Mouse (Mus musculus) ES-CJ7 (cell line): ENCODE measurements at regions not wholly inside any gene's neighbourhood (a gene's known extent, or its start where the extent isn't known, plus 50 kb on each side); places are given as distances from the start of the nearest gene placed in this dataset.

Source experiments
- DNase-seq: peaks from one replicate; pipeline ENCODE4 v3.0.0; 2011; ENCODE audit warnings: low read depth, low spot score

DNA sequence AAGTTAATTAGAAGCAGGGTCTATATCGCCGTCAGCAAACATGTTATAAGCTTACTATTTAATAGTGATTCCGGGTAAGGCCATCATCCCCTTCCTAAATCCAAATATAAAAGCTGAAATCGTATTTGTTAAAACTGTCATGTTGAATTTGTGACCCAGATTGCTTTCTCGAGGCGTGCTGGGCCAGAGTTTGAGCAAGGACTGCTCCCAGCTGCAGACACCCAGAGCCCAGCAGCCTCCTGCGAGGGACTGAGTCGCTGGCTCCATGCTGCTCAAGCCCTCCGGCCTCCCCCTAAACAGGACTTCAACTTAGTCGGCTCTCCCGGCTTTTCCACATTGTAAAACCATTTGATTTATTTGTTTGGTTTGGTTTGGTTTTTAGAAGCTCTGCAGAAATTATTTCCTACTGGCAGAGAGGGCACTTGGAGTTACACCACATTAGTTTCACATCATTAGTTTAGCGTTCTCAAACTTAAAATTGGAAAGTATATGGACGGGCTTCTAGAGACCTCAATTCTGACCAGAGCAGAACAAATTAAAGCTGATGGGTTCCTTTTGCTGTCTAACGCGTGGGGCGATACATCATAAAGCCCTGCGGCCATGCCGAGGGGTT, 126.4 kb upstream of the Pitx1 start:
- DNase-seq, result no peak

DNA sequence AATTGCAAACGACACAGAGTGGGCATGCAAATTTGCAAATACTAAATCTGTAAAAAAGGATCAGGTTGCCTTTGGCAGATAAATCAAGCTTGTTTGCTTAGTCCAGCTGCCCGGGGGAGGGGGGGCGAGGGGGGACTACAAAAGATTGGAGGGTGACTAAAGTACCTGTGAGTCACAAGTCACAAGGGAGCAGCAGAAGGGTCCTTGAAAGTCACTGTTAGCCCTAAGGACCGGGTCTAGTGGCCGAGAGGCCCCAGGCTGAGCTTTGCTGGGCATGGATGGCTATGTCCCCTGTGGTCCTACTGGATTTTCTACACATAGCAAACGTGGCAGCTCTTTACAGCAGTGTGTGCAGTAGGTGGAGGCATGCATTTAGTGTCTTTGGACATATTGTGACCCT, 118.4 kb upstream of the Pitx1 start:
- DNase-seq, result no peak

DNA sequence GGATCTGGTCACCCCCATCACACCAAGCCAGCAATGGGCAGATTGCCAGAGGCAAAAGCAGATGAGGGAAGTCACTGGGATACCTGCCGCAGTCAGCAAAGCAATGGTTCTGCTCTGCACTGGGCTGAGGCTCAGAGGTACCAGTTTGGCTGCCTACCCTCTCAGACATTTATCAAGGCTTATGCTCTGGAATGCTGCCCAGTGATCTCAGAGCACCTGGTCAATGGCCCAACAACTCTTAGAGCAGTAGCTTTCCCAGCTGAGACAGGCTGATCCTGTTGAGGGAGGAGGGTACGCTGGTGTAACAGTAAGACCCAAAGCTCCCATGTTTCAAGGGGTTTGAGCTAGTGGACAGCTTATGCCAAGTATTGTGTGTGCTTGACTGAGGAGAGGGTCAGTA, 117.4 kb upstream of the Pitx1 start:
- no peak for DNase-seq

DNA sequence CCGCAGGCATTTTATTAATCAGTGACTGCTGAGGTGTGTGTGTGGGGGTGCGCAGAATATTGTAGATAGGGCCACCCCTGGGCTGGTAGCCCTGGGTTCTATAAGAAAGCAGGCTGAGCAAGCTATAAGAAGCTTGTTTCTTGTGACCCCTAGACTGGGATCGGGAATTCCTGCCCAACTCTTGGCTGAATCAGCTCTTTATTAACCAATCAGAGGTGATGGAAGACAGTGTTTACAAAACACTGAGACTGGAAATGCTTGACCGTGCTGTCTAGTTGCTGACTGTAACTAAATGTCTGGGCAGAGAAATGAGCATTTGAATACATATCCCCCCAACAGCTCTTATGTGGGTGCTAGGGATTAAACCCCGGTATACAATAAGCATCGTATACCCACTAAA, 114.8 kb upstream of the Pitx1 start:
- DNase-seq, result no peak

DNA sequence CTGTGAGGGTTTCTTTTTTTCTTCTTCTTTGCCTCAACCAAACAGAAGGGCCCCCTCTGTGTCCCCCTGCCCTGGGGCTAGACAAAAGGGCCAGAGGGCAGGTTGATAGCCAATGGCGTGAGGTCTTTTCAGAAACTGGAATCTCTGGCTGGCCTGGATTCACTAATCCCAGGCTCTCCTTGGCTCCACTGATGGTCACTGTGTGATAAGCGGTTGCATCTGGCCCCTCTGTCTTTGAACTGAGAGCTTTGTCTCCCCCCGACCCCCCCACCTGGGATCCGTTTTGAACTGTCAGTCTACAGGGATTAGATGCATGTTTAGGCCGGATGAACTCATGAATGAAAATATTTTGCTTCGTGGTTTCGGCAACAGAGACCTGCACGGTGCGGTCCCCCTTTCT, 112.6 kb upstream of the Pitx1 start:
- DNase-seq, result no peak

DNA sequence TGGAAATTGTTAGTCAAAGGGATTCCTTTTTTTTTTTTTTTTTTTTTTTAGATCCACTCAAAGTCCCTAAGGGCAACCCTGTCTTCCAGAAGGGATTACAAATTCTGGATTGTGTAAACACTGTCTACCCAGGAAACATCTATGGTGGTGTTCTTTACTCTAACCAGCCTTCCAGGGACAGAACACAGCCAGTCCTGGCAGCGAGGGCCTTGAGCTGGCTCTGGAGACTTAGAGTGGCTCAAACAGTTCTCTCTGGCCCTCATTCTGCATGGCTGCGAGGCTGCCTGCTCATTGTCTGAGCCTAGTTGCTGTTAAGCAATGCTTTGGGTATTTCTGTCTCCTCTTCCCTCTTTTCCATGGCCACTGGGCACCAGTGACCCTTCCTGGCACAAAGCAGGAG, 112.2 kb upstream of the Pitx1 start:
- DNase-seq, result no peak

DNA sequence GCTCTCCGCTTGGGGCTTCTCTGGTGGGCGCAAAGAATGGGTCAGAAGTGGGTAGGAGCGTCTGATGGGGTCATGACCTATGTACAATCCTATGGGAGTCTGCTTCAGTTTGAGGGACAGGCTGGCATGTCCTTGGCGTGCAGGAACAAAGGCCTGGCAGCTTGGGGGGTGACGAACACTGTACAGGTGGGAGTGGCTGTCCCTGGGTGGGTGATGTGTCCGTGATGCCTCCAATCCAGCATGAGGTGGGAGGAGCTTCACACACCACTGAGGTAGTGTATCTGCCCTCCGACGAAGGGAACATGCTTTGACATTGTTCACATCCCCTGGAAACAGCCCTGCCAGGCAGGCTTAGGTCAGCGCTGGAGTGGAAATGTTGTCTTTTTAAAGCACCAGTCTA, 101.4 kb upstream of the Pitx1 start:
- no peak for DNase-seq

DNA sequence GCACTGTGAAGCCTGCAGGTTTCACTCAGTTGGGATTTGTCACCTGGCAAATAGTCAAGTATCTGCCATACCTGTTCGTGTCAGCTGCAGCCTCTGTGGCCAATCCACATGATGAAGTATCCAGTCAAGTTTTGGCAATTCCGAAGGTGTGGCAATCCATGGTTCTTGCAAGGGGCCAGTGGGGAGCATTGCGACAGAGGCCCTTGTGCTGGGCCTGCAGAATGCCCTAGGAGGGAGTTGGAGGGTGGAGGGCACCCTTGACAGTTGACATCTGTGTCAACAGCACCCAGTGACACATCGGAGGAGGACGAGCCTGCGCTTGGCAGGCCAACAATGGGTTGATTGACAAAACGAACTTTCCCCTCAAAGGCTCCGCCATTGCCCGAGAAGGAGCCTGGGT, 101.0 kb upstream of the Pitx1 start:
- no peak for DNase-seq

DNA sequence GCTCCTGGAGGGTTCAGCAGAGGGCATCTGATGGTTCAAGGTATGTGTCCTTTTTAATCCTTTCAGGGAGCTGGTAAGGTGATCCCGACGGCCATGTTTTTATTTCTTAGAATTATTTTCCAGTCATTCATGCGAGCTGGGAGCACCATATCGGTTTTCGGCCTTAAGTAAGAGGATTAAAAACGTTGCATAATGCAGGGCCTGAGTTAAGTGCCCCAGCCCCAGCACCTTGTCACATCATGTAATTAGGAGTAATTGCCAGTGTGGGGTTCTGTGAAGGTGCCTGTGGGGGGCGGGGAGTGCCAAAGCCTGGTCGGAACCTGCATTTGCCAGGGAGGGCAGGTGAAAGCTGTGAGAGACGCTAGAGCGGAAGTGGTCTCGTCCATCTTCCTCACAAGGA, 94.6 kb upstream of the Pitx1 start:
- no peak for DNase-seq

DNA sequence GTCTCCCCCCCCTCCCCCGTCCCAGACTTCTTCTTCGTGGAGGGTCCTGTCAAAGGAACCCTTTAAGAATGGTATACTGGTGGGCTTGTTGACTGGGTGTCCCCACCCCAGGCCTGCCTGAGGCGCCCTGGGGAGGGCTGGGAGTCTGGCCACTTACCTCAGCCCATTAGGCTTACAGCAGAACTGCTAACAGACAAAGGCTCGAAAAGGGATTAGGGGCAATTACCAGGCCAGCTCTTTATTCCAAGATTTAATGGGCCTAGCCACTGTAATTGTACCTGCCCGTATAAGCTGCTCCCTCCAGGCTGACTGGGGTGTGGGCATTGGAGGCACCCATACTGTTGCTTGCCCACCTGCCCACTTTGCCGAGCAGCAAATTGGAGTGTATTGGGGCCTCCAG, 93.8 kb upstream of the Pitx1 start:
- DNase-seq, result no peak

DNA sequence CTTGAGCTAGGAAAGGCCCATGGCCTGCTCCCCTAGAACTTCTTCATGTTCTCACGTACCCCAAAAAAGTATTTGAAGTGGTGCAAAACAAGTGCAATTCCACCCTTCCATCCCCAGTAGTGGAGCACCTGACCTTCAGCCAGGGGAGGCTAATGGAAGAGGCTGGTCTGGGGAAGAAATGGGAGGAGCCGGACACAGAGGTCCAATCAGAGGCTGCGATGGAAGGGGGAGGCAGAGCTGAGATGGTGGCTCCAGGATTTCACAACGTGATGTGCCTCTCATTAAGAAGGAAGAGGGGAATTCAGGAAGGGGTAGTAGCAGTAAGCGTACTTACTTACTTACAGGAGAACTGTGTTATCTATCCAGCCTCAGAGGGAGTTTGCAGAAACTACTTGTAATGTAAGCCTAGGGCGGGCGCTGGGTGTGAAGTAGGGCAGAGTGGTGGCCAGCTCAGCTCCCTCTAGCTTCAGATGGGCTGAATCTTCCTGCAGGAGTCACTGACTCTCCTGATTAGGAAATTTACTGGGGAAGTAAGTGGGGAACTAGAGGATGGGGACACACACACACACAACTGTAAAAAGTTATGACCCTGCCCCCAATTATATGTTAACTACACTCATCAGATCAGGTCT, 87.6 kb upstream of the Pitx1 start:
- peak; percentile 25 for DNase-seq

DNA sequence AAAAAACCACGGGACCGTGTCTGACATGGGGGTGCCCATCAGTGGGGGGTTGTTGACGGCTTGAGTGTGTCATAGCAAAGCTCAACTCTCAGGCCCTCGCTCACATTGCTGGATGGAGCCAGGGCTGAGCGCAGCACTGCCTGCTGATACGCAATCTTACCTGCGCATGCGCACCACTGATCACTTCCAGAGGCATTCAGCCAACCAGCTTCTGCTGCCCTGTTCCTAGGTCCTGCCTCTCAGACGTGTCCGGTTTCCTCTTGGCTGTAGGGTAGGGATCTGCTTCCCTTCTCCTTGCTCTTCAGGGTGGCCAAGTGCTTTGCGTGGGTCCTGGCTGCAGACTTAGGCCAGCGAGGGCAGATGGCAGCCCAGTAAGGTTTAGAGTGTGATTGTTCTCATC, 81.3 kb upstream of the Pitx1 start:
- DNase-seq, result no peak

DNA sequence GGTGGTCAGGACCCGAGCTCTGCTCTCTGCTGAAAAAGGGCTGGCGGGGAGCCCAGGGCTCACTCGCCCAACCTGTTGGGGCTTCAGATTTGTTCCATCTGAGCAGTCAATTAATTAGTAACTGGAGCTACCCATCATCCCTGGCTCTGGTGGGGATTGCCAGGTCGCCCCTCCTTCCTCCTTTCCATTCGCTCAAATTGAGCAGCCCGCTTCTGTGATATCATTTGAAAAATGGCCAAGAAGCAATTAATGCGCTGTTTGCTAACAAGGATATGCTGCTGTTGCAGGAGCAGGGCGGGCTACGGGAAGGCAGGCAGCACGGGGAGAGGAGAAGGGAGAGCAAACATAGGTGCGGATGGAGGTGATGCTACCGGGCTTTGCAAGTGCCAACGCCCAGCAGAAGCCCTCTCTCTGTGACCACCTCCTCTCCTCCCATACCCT, 76.3 kb upstream of the Pitx1 start:
- DNase-seq, result no peak

DNA sequence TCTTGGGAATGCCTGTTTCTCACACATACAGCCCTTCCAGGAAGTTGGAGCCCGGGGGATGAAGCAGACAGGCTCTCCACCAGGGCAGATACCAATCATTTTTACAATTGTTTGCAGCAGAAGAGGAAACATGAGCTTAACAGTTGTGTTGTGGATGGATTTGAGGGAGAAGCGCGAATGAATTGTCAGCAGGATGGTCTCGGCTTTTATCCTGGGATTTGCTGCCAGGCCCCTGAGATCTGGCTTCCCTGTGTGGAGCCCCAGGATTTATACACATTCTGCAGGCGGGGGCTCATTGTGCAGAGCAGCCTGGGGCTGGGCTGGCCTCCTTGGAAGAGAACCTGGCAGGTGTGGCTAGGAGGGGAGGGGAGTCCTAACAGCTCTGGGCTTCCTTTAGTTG, 73.9 kb upstream of the Pitx1 start:
- DNase-seq, result no peak

DNA sequence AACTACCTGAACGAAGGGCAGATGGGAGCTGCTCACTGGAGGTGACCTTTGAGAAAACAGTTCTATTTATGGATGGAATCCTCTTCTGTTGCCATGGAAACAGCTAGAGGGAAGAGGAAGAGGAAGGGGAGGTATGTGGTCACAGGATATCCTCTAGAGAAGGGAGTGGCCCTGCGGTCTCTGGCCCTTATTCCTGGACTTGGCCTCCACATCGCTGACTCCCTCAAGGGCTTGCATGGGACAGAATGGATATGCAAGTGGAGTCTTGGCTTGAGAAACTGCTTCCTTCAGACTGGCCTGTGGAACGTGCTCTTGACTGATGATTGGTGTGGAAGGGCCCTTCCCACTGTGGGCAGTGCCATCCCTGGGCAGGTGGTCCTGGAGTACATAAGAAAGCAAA, 68.9 kb upstream of the Pitx1 start:
- no peak for DNase-seq

DNA sequence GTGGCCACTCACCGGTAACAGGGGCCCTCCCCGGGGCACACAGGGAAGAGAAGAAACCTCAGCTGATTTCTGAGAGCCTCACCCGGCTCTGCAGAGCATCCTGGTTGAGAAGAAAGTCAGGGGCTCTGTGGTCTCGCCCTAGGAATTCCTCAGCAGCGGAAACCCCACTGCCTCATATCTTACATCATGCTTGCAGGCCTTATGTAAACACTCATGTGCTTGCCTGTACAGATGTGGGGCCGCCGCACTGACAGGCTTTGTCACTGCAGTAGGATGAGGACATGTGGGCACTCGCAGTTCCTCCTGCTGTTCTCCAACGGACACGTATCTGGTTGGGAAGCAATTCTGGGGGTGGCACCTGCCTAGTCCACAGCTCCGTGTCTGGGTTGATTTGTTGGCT, 66.3 kb upstream of the Pitx1 start:
- no peak for DNase-seq

DNA sequence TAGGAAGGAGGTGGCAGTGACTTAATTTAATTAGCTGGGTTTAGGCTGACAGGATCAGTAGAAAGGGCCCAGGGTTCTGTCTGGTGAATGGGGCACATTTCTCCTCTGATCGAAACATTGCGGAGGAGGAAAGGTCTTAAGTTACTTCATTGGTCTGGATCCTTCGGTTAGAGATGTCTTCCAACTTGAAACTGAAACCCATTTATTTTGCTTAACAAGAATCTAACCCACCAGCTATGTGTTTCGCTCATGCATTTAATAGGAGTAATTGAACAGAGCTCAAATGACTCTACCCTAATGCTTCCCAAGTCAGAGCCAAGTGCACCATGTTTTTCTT, 64.2 kb upstream of the Pitx1 start:
- no peak for DNase-seq

DNA sequence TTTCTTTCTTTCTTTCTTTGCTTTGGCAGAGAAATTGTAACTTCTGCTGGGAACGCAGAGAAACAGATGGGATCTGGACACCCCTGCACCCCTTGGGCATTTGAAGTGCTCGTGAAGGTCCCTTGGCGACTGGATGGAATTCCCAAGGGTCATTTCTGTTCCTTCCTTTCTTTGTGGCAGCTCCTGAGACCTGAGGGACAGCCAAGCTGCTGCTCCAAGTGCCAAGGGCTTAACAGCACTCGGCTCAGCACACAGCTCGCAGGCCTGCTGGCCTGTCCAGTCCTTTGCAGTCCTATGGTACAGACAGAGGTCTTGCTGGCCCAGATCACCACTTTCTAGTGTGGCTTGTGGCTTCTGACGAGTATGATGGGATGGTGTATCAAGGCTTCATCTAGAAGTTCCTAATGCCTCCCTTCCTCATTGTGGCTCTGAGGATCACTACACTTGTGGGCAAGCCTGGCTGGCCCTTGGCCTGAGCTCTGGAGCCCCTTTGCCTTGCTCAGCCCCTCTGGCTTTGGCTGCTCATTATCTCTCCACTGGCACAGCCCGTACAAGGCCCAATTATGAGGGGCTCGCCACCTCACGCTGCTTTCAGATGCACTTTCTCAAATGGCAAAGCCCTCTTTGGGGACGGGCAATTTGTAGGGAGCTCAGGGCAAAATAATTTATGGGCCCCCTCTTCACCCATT, 63.7 kb upstream of the Pitx1 start:
- DNase-seq, result no peak

DNA sequence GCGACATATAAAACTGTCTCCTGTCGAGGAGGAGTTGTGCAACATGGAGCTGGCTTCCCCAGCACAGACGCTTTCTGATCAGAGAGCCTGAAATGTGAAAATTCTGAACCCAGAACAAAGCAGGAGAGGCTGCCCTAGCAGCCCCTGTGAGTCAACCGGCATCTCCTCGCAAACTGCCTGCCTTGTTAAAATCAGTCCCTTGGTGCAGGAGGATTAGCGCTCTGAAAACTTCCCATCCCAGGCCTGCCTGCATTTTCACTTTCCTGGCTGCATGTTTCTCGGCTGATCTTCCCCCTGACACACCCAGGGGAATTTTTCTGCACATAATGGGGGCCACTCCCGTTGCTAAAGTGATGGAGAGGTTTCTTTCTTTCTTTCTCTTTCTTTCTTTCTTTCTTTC, 63.0 kb upstream of the Pitx1 start:
- DNase-seq, result no peak

DNA sequence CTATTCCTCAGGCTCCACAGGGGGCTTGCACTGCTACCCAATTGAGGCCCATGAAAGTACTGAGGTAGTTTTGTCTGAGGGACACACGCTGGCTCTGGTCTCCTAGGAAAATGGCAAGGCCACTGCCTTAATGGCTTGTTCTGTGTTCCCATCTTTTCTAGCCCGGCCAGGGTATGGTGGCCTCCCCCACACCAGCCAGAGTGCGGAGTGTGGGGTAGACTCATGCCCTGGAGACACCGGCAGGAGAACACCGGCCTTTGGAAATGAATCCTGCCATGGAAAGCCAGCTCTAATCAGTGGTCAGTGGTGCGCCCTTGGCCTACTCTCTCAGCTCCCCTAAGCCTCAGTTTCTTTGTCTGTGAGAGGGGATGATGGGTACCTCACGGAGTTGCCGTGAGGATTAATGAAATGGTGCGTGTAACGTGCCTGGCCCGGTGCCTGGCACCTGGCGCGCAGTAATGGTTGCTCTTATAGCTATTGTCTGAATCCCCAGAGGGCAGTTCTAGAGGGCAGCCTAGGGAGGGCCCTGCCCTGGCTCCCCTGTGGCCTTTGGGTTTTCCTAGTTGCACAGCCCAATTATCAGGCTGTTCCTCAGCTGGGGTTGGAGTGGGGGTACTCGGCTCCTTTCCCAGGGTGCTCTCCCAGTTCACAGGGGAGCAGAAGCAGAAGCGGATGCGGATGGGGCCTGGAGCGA, 62.4 kb upstream of the Pitx1 start:
- no peak for DNase-seq

DNA sequence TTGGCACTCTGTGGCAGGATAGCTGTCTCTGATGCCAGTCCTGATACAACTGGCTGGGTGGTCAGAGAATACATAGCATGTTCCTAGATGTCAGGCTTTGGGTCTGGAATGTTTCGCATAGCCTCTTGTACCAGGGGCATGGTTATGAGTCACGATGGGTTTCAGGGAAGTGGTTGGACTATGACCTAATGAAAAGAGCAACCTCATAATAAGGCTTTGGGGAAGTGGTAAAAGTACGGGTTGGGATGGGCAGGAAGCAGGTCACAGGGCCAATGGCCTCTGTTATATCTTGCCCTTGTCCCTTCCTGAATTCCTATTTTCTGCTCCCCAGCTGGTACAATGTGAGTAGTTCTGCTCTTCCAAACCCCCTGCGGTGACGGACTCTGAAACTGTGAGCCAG, 59.5 kb upstream of the Pitx1 start:
- DNase-seq, result no peak

DNA sequence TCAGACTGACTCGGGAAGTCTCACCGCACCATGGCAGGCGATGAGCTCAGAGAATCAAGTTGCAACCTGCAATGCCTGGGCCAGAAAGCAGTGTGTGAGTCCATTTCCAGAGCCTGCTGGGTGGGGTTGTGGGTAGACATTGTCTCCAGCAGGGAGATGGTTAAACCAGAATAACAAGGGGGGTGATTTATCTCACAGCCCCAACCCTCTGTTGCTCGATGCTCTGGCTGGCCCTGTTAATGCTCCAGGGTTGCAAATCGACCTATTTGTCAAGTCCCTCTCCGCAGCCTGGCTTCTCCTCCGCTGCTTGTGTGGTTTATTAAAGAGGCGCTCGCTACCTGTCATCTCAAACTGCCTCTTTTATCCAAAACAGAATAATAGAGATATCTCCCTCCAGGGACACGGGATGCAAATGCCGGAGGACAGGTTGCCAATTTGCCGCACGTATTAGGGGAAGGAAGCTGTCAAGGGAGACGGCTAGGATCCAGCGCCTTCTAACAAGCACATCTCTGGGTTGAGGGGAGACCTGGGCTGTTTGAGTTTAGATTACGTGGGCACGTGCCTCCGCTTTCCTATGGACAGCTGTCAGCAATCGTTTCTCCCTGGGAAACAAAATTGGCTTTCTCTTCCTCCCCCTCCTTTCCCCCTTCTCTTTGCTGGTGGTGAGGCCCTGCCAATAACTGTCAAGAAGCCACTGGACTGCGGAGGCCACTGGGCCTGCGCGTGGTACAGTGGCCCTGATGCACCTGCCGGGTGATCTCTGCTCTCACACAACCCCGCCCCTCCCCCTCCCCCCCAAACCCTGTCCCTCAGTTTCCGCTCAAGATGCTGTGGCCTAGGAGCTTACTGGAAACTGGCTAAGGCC, 57.4 kb upstream of the Pitx1 start:
- no peak for DNase-seq
